Mouse (Mus musculus): Measurements from ENCODE around the gene Gabra3.

The Gabra3 gene

GRCm38 (mm10) chrX:72656230-72656898, at the start of gene Gabra3:
Gene Gabra3, minus strand, starts transcription at chrX:72656848.
- DNase-seq: no peak

- DNase-seq: no peak
Observed at GRCm38 (mm10) chrX:72655789-72656188, 859 bp downstream of the Gabra3 start.

GRCm38 (mm10) chrX:72655381-72655780, 1.3 kb downstream of the Gabra3 start:
- no peak for DNase-seq

- no peak for DNase-seq
Observed at GRCm38 (mm10) chrX:72650688-72651087, 6.0 kb downstream of the Gabra3 start.

- DNase-seq: no peak
Observed at GRCm38 (mm10) chrX:72644691-72645090, 12.0 kb downstream of the Gabra3 start.

GRCm38 (mm10) chrX:72497284-72497683, 159.4 kb downstream of the Gabra3 start:
- no peak for DNase-seq

- no peak for DNase-seq
Observed at GRCm38 (mm10) chrX:72489806-72490205, 166.8 kb downstream of the Gabra3 start.

GRCm38 (mm10) chrX:72386758-72387157, 269.9 kb downstream of the Gabra3 start, which contains the start of gene Magea10:
Gene Magea10, minus strand, starts transcription at chrX:72386858.
- DNase-seq: no peak
